Mouse (Mus musculus) common myeloid progenitor, adult 5-6 weeks (primary cell): ENCODE data around the gene Frmd4a. TPM values are rescaled to one million over a fixed set of nuclear protein-coding genes. Genes with fewer than 3 reads are reported as not detected.

Experiments used
- ATAC-seq: replicated peaks from 2 replicates; pipeline ENCODE4 v1.8.0; 2016; ENCODE audit warnings: low read depth, mild to moderate bottlenecking, moderate TSS enrichment, inconsistent platforms; ENCODE audit not compliant: poor library complexity, severe bottlenecking
- total RNA-seq: library from RNA; stranded (forward); fragments of 200-1000, 187-1606 nt; gene quantifications from 2 replicates; pipeline ENCODE4 v1.2.3, GENCODE M21; 2017

The Frmd4a gene
- total RNA-seq, 1 experiment from 2014 or later: 26.3 TPM

GRCm38 (mm10) chr2:4467314-4467713, 449.8 kb downstream of the Frmd4a start:
- ATAC-seq: peak; percentile 98

- ATAC-seq: no peak
Measured at GRCm38 (mm10) chr2:4472760-4473480, 455.4 kb downstream of the Frmd4a start.

- no peak for ATAC-seq
Measured at GRCm38 (mm10) chr2:4473866-4474538, 456.5 kb downstream of the Frmd4a start.

- no peak for ATAC-seq
Measured at GRCm38 (mm10) chr2:4474539-4474937, 457.0 kb downstream of the Frmd4a start.

GRCm38 (mm10) chr2:4475991-4476390, 458.5 kb downstream of the Frmd4a start:
- no peak for ATAC-seq

GRCm38 (mm10) chr2:4476608-4477007, 459.1 kb downstream of the Frmd4a start:
- no peak; the same call in 1 of the 2 replicates for ATAC-seq

- no peak for ATAC-seq
Measured at GRCm38 (mm10) chr2:4477311-4477710, 459.8 kb downstream of the Frmd4a start.

- no peak for ATAC-seq
Measured at GRCm38 (mm10) chr2:4480180-4480579, 462.7 kb downstream of the Frmd4a start.

GRCm38 (mm10) chr2:4481154-4481553, 463.6 kb downstream of the Frmd4a start:
- ATAC-seq: no peak

GRCm38 (mm10) chr2:4486185-4486584, 468.7 kb downstream of the Frmd4a start:
- no peak for ATAC-seq

GRCm38 (mm10) chr2:4487280-4487679, 469.8 kb downstream of the Frmd4a start:
- no peak for ATAC-seq

- ATAC-seq: no peak
Measured at GRCm38 (mm10) chr2:4490845-4491244, 473.3 kb downstream of the Frmd4a start.

- ATAC-seq: peak; percentile 81
Measured at GRCm38 (mm10) chr2:4492485-4493481, 475.3 kb downstream of the Frmd4a start.

- peak; percentile 21 for ATAC-seq
Measured at GRCm38 (mm10) chr2:4494478-4494877, 477.0 kb downstream of the Frmd4a start.

GRCm38 (mm10) chr2:4499257-4499656, 481.7 kb downstream of the Frmd4a start:
- peak; percentile 93 for ATAC-seq

- no peak for ATAC-seq
Measured at GRCm38 (mm10) chr2:4499916-4500315, 482.4 kb downstream of the Frmd4a start.

GRCm38 (mm10) chr2:4501257-4502027, 483.9 kb downstream of the Frmd4a start:
- ATAC-seq: no peak

- ATAC-seq: no peak
Measured at GRCm38 (mm10) chr2:4504413-4504812, 486.9 kb downstream of the Frmd4a start.

- ATAC-seq: no peak
Measured at GRCm38 (mm10) chr2:4505695-4506094, 488.2 kb downstream of the Frmd4a start.

- no peak for ATAC-seq
Measured at GRCm38 (mm10) chr2:4506659-4507058, 489.1 kb downstream of the Frmd4a start.
